Mouse (Mus musculus): ENCODE measurements at regions not wholly inside any gene's neighbourhood (a gene's known extent, or its start where the extent isn't known, plus 50 kb on each side); places are given as distances from the start of the nearest gene placed in this dataset.
"Not testable (repeated sequence)": the region's sequence is repeated elsewhere in the genome, so short reads cannot be mapped to it uniquely, and the experiment has no call there.

- Histone ChIP-seq H3K9ac (ENCODE audit: low read depth, poor library complexity, severe bottlenecking) (no peak overlapping the region), H3K4me1 (ENCODE audit: control insufficient read depth, insufficient read depth, low read length) (peaks cover 2% of the 10 kb centered on the region), H3K36me3 (ENCODE audit: control insufficient read depth, insufficient read depth, low read length, poor library complexity, severe bottlenecking) (no peaks in the 10 kb centered on the region), H3K4me3 (ENCODE audit: low read depth, low read length) (no peak overlapping the region), H3K27ac (ENCODE audit: insufficient read depth, low read length) (no peak overlapping the region), H3K27me3 (ENCODE audit: control insufficient read depth, insufficient read depth, low read length, poor library complexity, severe bottlenecking) (no peaks in the 10 kb centered on the region), H3K9me3 (replicated peaks; ENCODE audit: control insufficient read depth, insufficient read depth, low read length, poor library complexity, severe bottlenecking) (no peaks in the 10 kb centered on the region)
- TF ChIP-seq POLR2A (IDR thresholded peaks at IDR 0.05; ENCODE audit: insufficient read depth, low read length) (no peak), CTCF (IDR thresholded peaks at IDR 0.05; ENCODE audit: low read depth, low read length) (no peak), EP300 (IDR thresholded peaks at IDR 0.05; ENCODE audit: insufficient read depth, low read depth, low read length) (no peak)
Measured at GRCm38 (mm10) chr8:126864314-126864948, 81.2 kb downstream of the Tomm20 start.

GRCm38 (mm10) chr8:126863661-126864060 is 82.0 kb downstream of the Tomm20 start:
- not testable (repeated sequence) for H3K9ac ChIP-seq (ENCODE audit: low read depth, poor library complexity, severe bottlenecking); H3K27me3 ChIP-seq (ENCODE audit: control insufficient read depth, insufficient read depth, low read length, poor library complexity, severe bottlenecking); H3K9me3 ChIP-seq (replicated peaks; ENCODE audit: control insufficient read depth, insufficient read depth, low read length, poor library complexity, severe bottlenecking); H3K4me3 ChIP-seq (ENCODE audit: low read depth, low read length); H3K36me3 ChIP-seq (ENCODE audit: control insufficient read depth, insufficient read depth, low read length, poor library complexity, severe bottlenecking); H3K4me1 ChIP-seq (ENCODE audit: control insufficient read depth, insufficient read depth, low read length); H3K27ac ChIP-seq (ENCODE audit: insufficient read depth, low read length)

- no peak overlapping the region for H3K9ac ChIP-seq (ENCODE audit: low read depth, poor library complexity, severe bottlenecking)
- no peaks in the 10 kb centered on the region for H3K36me3 ChIP-seq (ENCODE audit: control insufficient read depth, insufficient read depth, low read length, poor library complexity, severe bottlenecking)
- TF ChIP-seq POLR2A (IDR thresholded peaks at IDR 0.05; ENCODE audit: insufficient read depth, low read length): no peak
- TF ChIP-seq CTCF (IDR thresholded peaks at IDR 0.05; ENCODE audit: low read depth, low read length): no peak
- TF ChIP-seq EP300 (IDR thresholded peaks at IDR 0.05; ENCODE audit: insufficient read depth, low read depth, low read length): no peak
- peaks cover 2% of the 10 kb centered on the region for H3K4me1 ChIP-seq (ENCODE audit: control insufficient read depth, insufficient read depth, low read length)
- H3K27me3 ChIP-seq (ENCODE audit: control insufficient read depth, insufficient read depth, low read length, poor library complexity, severe bottlenecking): no peaks in the 10 kb centered on the region
- no peak overlapping the region for H3K27ac ChIP-seq (ENCODE audit: insufficient read depth, low read length)
- no peaks in the 10 kb centered on the region for H3K9me3 ChIP-seq (replicated peaks; ENCODE audit: control insufficient read depth, insufficient read depth, low read length, poor library complexity, severe bottlenecking)
- H3K4me3 ChIP-seq (ENCODE audit: low read depth, low read length): no peak overlapping the region
Measured at GRCm38 (mm10) chr8:126861754-126862153, 83.9 kb downstream of the Tomm20 start.

- TF ChIP-seq POLR2A (IDR thresholded peaks at IDR 0.05; ENCODE audit: insufficient read depth, low read length) (no peak), CTCF (IDR thresholded peaks at IDR 0.05; ENCODE audit: low read depth, low read length) (no peak), EP300 (IDR thresholded peaks at IDR 0.05; ENCODE audit: insufficient read depth, low read depth, low read length) (no peak)
- Histone ChIP-seq H3K27me3 (ENCODE audit: control insufficient read depth, insufficient read depth, low read length, poor library complexity, severe bottlenecking) (no peaks in the 10 kb centered on the region), H3K4me1 (ENCODE audit: control insufficient read depth, insufficient read depth, low read length) (peaks cover 2% of the 10 kb centered on the region), H3K27ac (ENCODE audit: insufficient read depth, low read length) (no peak overlapping the region), H3K4me3 (ENCODE audit: low read depth, low read length) (no peak overlapping the region), H3K9ac (ENCODE audit: low read depth, poor library complexity, severe bottlenecking) (no peak overlapping the region), H3K36me3 (ENCODE audit: control insufficient read depth, insufficient read depth, low read length, poor library complexity, severe bottlenecking) (no peaks in the 10 kb centered on the region), H3K9me3 (replicated peaks; ENCODE audit: control insufficient read depth, insufficient read depth, low read length, poor library complexity, severe bottlenecking) (no peaks in the 10 kb centered on the region)
Measured at GRCm38 (mm10) chr8:126860630-126861029, 85.0 kb downstream of the Tomm20 start.

GRCm38 (mm10) chr8:126859706-126860424 is 85.8 kb downstream of the Tomm20 start:
- TF ChIP-seq EP300 (IDR thresholded peaks at IDR 0.05; ENCODE audit: insufficient read depth, low read depth, low read length) (no peak), POLR2A (IDR thresholded peaks at IDR 0.05; ENCODE audit: insufficient read depth, low read length) (no peak), CTCF (IDR thresholded peaks at IDR 0.05; ENCODE audit: low read depth, low read length) (no peak)
- Histone ChIP-seq H3K4me1 (ENCODE audit: control insufficient read depth, insufficient read depth, low read length) (peaks cover 2% of the 10 kb centered on the region), H3K4me3 (ENCODE audit: low read depth, low read length) (no peak overlapping the region), H3K27ac (ENCODE audit: insufficient read depth, low read length) (no peak overlapping the region), H3K36me3 (ENCODE audit: control insufficient read depth, insufficient read depth, low read length, poor library complexity, severe bottlenecking) (no peaks in the 10 kb centered on the region), H3K9ac (ENCODE audit: low read depth, poor library complexity, severe bottlenecking) (no peak overlapping the region), H3K27me3 (ENCODE audit: control insufficient read depth, insufficient read depth, low read length, poor library complexity, severe bottlenecking) (no peaks in the 10 kb centered on the region), H3K9me3 (replicated peaks; ENCODE audit: control insufficient read depth, insufficient read depth, low read length, poor library complexity, severe bottlenecking) (no peaks in the 10 kb centered on the region)
